Mouse (Mus musculus): ENCODE data around the gene Klhl3.

- TF ChIP-seq CTCF (IDR thresholded peaks at IDR 0.05; ENCODE audit: control insufficient read depth, insufficient read depth, insufficient replicate concordance, low read depth, low read length) (no peak), POLR2A (IDR thresholded peaks at IDR 0.05; ENCODE audit: control insufficient read depth, low read depth, low read length) (no peak)
Measured at GRCm38 (mm10) chr13:57960254-57960653, 153.1 kb downstream of the Klhl3 start.
